In genomic region chr10:123998959-123999358, GRCm38 (mm10) we compare ENCODE assay signal across 28 mouse cellular contexts.
A peak's percentile ranks its signal among the peaks of the same experiment; 100 is the strongest.
DNase-seq lines count a peak whose midpoint lies in the region; ATAC-seq lines count a peak whose summit lies in the region.
"Had no signal": no experiment of that assay in that cellular context is flagged by ENCODE, and none has a peak within 500 bp of the region (broad histone marks: within the 10 kb centered on the region; RNA-seq: fewer than 3 reads in every experiment).

No protein-coding gene starts in this region.

- H3K9ac ChIP-seq in heart, embryonic 11.5 days (ENCODE audit: low read depth, low read length) = no peak overlapping the region
- H3K9ac ChIP-seq: embryonic facial prominence, embryonic 13.5 days; embryonic facial prominence, embryonic 15.5 days; forebrain, embryonic 12.5 days had no signal

- no peaks in the 10 kb centered on the region for H3K27me3 ChIP-seq in heart, embryonic 11.5 days (ENCODE audit: control insufficient read depth, insufficient read depth, low read length)
- H3K27me3 ChIP-seq: CH12.LX; embryonic facial prominence, embryonic 13.5 days; embryonic facial prominence, embryonic 15.5 days; forebrain, embryonic 12.5 days had no signal

- no peak overlapping the region for H3K4me2 ChIP-seq in heart, embryonic 11.5 days
- H3K4me2 ChIP-seq: embryonic facial prominence, embryonic 13.5 days; embryonic facial prominence, embryonic 15.5 days; forebrain, embryonic 12.5 days had no signal

- no peak overlapping the region for H3K4me3 ChIP-seq in heart, embryonic 11.5 days (ENCODE audit: low read depth, low read length)
- H3K4me3 ChIP-seq: embryonic facial prominence, embryonic 13.5 days; embryonic facial prominence, embryonic 15.5 days; erythroblast, embryonic 14.5 days; forebrain, embryonic 10.5 days; forebrain, embryonic 12.5 days had no signal

- no peaks in the 10 kb centered on the region for H3K9me3 ChIP-seq in heart, embryonic 11.5 days (replicated peaks; ENCODE audit: control insufficient read depth, low read length)
- H3K9me3 ChIP-seq: embryonic facial prominence, embryonic 13.5 days; embryonic facial prominence, embryonic 15.5 days; forebrain, embryonic 10.5 days; forebrain, embryonic 12.5 days had no signal

- no peaks in the 10 kb centered on the region for H3K36me3 ChIP-seq in heart, embryonic 11.5 days (ENCODE audit: control insufficient read depth, insufficient read depth, low read length)
- H3K36me3 ChIP-seq: embryonic facial prominence, embryonic 13.5 days; embryonic facial prominence, embryonic 15.5 days; forebrain, embryonic 10.5 days; forebrain, embryonic 12.5 days; G1E had no signal

- 40% methylated on average over 1 of the region's 1 CpGs for WGBS in heart, embryonic 11.5 days (ENCODE audit: insufficient replicate concordance)

- peak; percentile 83 for ATAC-seq in frontal cortex, adult (ENCODE audit: low TSS enrichment)
- no peak for ATAC-seq in heart, embryonic 11.5 days (replicated peaks; ENCODE audit: insufficient number of reproducible peaks, low FRiP score, low TSS enrichment)
- ATAC-seq: CD4-positive, CD25-positive, alpha-beta regulatory T cell, adult 4 months; forebrain, embryonic 14.5 days; forebrain, embryonic 16.5 days had no signal

- no peaks in the 10 kb centered on the region for H3K4me1 ChIP-seq in heart, embryonic 11.5 days (ENCODE audit: control insufficient read depth, insufficient read depth, low read length)
- H3K4me1 ChIP-seq: embryonic facial prominence, embryonic 13.5 days; embryonic facial prominence, embryonic 15.5 days; forebrain, embryonic 10.5 days; forebrain, embryonic 12.5 days had no signal

- H3K27ac ChIP-seq in heart, embryonic 11.5 days (ENCODE audit: low read depth, low read length) = no peak overlapping the region
- H3K27ac ChIP-seq: embryonic facial prominence, embryonic 13.5 days; embryonic facial prominence, embryonic 15.5 days; forebrain, embryonic 10.5 days; forebrain, embryonic 12.5 days had no signal

- DNase-seq in frontal cortex, postnatal 25 days (ENCODE audit: low spot score in 2 of 2) = no peak
- DNase-seq in Muller cell, postnatal 12 days (ENCODE audit: inconsistent ontology term) = peak; percentile 52
- peak; percentile 38 for DNase-seq in brain, adult 2 months (ENCODE audit: low read depth, low spot score)
- no peak for DNase-seq in kidney, adult 9 months
- DNase-seq in spleen, postnatal 4 days (ENCODE audit: low spot score in 2 of 2) = no peak
- DNase-seq: adrenal gland, adult 2 months; adrenal gland, postnatal 10 days; adrenal gland, postnatal 25 days; B cell, adult 2 months; cerebellum, adult 11 months; cerebellum, adult 18-20 months; cerebellum, adult 8-10 months; cerebellum, adult 9-11 months; cerebellum, postnatal 14 days; cerebellum, postnatal 36 days; embryo, embryonic 11 days had no signal

Comparison
In these comparisons a context has a peak if more than half of its experiments do, and no peak if none do; other contexts are left out.
1. DNase-seq: peak in Muller cell, postnatal 12 days (single experiment) and brain, adult 2 months (single experiment); none in frontal cortex, postnatal 25 days (0 of 2), kidney, adult 9 months (single experiment) and spleen, postnatal 4 days (0 of 2).